Mouse (Mus musculus): ENCODE measurements at regions not wholly inside any gene's neighbourhood (a gene's known extent, or its start where the extent isn't known, plus 50 kb on each side); places are given as distances from the start of the nearest gene placed in this dataset.

- Histone ChIP-seq H3K4me1 (ENCODE audit: control insufficient read depth, insufficient read depth, low read length) (no peaks in the 10 kb centered on the region), H3K27ac (replicated peaks; ENCODE audit: low read depth, low read length) (no peak overlapping the region), H3K4me3 (replicated peaks; ENCODE audit: low read length) (no peak overlapping the region), H3K9ac (ENCODE audit: low read depth, low read length, severe bottlenecking) (no peak overlapping the region), H3K4me2 (replicated peaks; ENCODE audit: low read depth, low read length, severe bottlenecking) (no peak overlapping the region), H3K36me3 (ENCODE audit: control insufficient read depth, insufficient read depth, low read length) (no peaks in the 10 kb centered on the region), H3K9me3 (ENCODE audit: control insufficient read depth, low read length) (no peaks in the 10 kb centered on the region), H3K27me3 (ENCODE audit: control insufficient read depth, insufficient read depth, low read length) (0 out of 2 replicates have a peak, but pooled peaks cover 3% of the 10 kb centered on the region)
- ATAC-seq (ENCODE audit: low FRiP score, low read depth) (no peak), DNase-seq (ENCODE audit: low spot score) (no peak)
- 52% methylated on average over 18 of the region's 18 CpGs for WGBS
- no peak for TF ChIP-seq POLR2A (IDR thresholded peaks at IDR 0.05; ENCODE audit: borderline replicate concordance, extremely low read depth, insufficient read depth, insufficient read length)
Observed at GRCm38 (mm10) chr11:64842775-64843530, 135.9 kb upstream of the Elac2 start.

DNA sequence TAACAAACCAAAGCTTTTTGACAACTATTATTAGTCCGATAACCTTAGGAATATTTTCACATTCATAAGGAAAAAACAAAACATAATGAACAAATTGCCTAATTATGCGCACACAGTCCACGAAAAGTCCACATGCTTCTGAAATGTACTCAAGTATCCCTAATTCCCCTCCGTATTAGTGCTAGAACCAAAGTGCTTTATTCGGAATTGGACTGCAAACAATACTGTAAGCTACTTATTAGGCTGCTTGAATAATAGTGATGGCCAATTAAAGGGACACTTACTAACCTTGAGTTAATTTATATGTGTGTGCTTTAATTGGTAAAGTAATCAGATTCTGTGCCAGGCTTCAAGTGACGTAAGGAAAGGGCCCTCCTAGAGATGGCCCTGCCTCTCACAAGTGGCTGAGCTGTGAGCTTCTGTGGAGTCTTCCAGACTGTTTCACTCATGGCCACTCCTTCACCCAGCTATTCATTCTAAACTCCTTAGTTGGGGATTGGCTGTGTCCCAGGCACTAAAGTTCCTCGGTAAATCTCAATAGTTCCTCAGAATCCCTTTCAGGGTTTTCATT, 132.2 kb upstream of the Elac2 start:
- Histone ChIP-seq H3K4me3 (replicated peaks; ENCODE audit: low read length) (no peak overlapping the region), H3K9ac (ENCODE audit: low read depth, low read length, severe bottlenecking) (no peak overlapping the region), H3K9me3 (ENCODE audit: control insufficient read depth, low read length) (no peaks in the 10 kb centered on the region), H3K27me3 (ENCODE audit: control insufficient read depth, insufficient read depth, low read length) (no peaks in the 10 kb centered on the region), H3K4me2 (replicated peaks; ENCODE audit: low read depth, low read length, severe bottlenecking) (no peak overlapping the region), H3K4me1 (ENCODE audit: control insufficient read depth, insufficient read depth, low read length) (no peaks in the 10 kb centered on the region), H3K36me3 (ENCODE audit: control insufficient read depth, insufficient read depth, low read length) (no peaks in the 10 kb centered on the region), H3K27ac (replicated peaks; ENCODE audit: low read depth, low read length) (no peak overlapping the region)
- ATAC-seq (ENCODE audit: low FRiP score, low read depth) (no peak), DNase-seq (ENCODE audit: low spot score) (no peak)
- no peak for TF ChIP-seq POLR2A (IDR thresholded peaks at IDR 0.05; ENCODE audit: borderline replicate concordance, extremely low read depth, insufficient read depth, insufficient read length)
- WGBS = 81% methylated on average over 7 of the region's 7 CpGs

GRCm38 (mm10) chr11:64859636-64860035, 119.2 kb upstream of the Elac2 start:
- Histone ChIP-seq H3K36me3 (ENCODE audit: control insufficient read depth, insufficient read depth, low read length) (no peaks in the 10 kb centered on the region), H3K27me3 (ENCODE audit: control insufficient read depth, insufficient read depth, low read length) (no peaks in the 10 kb centered on the region), H3K27ac (replicated peaks; ENCODE audit: low read depth, low read length) (no peak overlapping the region), H3K4me3 (replicated peaks; ENCODE audit: low read length) (no peak overlapping the region), H3K9ac (ENCODE audit: low read depth, low read length, severe bottlenecking) (no peak overlapping the region), H3K9me3 (ENCODE audit: control insufficient read depth, low read length) (no peaks in the 10 kb centered on the region), H3K4me1 (ENCODE audit: control insufficient read depth, insufficient read depth, low read length) (no peaks in the 10 kb centered on the region), H3K4me2 (replicated peaks; ENCODE audit: low read depth, low read length, severe bottlenecking) (no peak overlapping the region)
- no peak for TF ChIP-seq POLR2A (IDR thresholded peaks at IDR 0.05; ENCODE audit: borderline replicate concordance, extremely low read depth, insufficient read depth, insufficient read length)
- ATAC-seq (ENCODE audit: low FRiP score, low read depth) (no peak), DNase-seq (ENCODE audit: low spot score) (no peak)
- WGBS = 27% methylated on average over 3 of the region's 3 CpGs

- Histone ChIP-seq H3K27ac (replicated peaks; ENCODE audit: low read depth, low read length) (no peak overlapping the region), H3K4me1 (ENCODE audit: control insufficient read depth, insufficient read depth, low read length) (no peaks in the 10 kb centered on the region), H3K36me3 (ENCODE audit: control insufficient read depth, insufficient read depth, low read length) (no peaks in the 10 kb centered on the region), H3K27me3 (ENCODE audit: control insufficient read depth, insufficient read depth, low read length) (no peaks in the 10 kb centered on the region), H3K4me3 (replicated peaks; ENCODE audit: low read length) (no peak overlapping the region), H3K4me2 (replicated peaks; ENCODE audit: low read depth, low read length, severe bottlenecking) (no peak overlapping the region), H3K9ac (ENCODE audit: low read depth, low read length, severe bottlenecking) (no peak overlapping the region), H3K9me3 (ENCODE audit: control insufficient read depth, low read length) (no peaks in the 10 kb centered on the region)
- no peak for DNase-seq (ENCODE audit: low spot score)
- WGBS = 40% methylated on average over 8 of the region's 8 CpGs
- ATAC-seq (ENCODE audit: low FRiP score, low read depth) = no peak
- no peak for TF ChIP-seq POLR2A (IDR thresholded peaks at IDR 0.05; ENCODE audit: borderline replicate concordance, extremely low read depth, insufficient read depth, insufficient read length)
Observed at GRCm38 (mm10) chr11:64880674-64881073, 98.2 kb upstream of the Elac2 start.

- Histone ChIP-seq H3K27ac (replicated peaks; ENCODE audit: low read depth, low read length) (no peak overlapping the region), H3K4me1 (ENCODE audit: control insufficient read depth, insufficient read depth, low read length) (no peaks in the 10 kb centered on the region), H3K4me3 (replicated peaks; ENCODE audit: low read length) (no peak overlapping the region), H3K4me2 (replicated peaks; ENCODE audit: low read depth, low read length, severe bottlenecking) (no peak overlapping the region), H3K9me3 (ENCODE audit: control insufficient read depth, low read length) (no peaks in the 10 kb centered on the region), H3K9ac (ENCODE audit: low read depth, low read length, severe bottlenecking) (no peak overlapping the region), H3K36me3 (ENCODE audit: control insufficient read depth, insufficient read depth, low read length) (no peaks in the 10 kb centered on the region), H3K27me3 (ENCODE audit: control insufficient read depth, insufficient read depth, low read length) (no peaks in the 10 kb centered on the region)
- 68% methylated on average over 2 of the region's 2 CpGs for WGBS
- ATAC-seq (ENCODE audit: low FRiP score, low read depth) = no peak
- no peak for DNase-seq (ENCODE audit: low spot score)
- no peak for TF ChIP-seq POLR2A (IDR thresholded peaks at IDR 0.05; ENCODE audit: borderline replicate concordance, extremely low read depth, insufficient read depth, insufficient read length)
Observed at GRCm38 (mm10) chr11:64884518-64884917, 94.3 kb upstream of the Elac2 start.

All from limb, embryonic 14.5 days (tissue).